Mouse (Mus musculus): ENCODE measurements around the gene Pgs1.

The Pgs1 gene

DNA sequence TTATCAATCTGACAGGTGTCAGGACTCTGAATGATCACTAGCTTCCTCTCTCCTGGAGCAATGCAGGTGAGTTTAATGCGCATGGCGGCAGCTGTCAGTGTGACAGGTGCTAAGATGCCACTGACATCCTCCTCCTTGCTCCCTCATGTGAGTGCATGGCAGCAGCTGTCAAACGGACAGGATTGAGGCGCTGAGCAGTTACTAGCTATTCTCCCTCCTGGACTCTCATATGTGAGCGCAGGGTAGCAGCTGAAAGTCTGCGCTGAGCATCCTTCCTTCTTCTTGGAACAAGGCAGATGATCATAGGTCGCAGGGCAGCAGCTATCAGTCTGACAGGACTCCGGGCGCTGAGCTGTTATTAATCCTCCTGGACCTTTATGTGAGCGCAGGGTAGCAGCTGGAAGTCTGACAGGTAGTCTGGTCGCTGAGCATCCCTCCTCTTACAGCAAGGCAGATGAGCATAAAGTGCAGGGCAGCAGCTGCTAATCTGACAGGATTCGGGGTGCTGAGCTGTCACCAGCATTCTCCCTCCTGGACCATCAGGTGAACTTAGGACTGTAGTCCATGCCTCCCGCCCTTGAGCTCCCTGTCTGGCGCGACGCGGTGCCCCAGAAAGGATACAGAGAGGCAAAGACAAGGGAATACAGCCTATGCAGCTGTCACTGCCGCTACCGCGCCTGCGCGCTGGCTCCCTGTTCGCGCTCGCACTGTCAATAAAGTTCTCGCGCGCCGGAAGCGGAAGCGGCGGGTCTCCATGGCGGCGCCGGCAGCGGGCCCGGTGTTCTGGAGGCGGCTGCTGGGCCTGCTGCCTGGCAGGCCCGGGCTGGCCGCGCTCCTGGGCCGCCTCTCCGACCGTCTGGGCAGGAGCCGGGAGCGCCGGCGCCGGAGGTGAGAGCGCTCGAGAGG, at the start of gene Pgs1:
Pgs1 (plus strand) TSS at position 167 of the 906 bp plus-strand sequence.
- DNase-seq (ENCODE audit: inconsistent age in 2 of 2, low spot score in 1 of 2), result peak; percentile 93 to 97

DNA sequence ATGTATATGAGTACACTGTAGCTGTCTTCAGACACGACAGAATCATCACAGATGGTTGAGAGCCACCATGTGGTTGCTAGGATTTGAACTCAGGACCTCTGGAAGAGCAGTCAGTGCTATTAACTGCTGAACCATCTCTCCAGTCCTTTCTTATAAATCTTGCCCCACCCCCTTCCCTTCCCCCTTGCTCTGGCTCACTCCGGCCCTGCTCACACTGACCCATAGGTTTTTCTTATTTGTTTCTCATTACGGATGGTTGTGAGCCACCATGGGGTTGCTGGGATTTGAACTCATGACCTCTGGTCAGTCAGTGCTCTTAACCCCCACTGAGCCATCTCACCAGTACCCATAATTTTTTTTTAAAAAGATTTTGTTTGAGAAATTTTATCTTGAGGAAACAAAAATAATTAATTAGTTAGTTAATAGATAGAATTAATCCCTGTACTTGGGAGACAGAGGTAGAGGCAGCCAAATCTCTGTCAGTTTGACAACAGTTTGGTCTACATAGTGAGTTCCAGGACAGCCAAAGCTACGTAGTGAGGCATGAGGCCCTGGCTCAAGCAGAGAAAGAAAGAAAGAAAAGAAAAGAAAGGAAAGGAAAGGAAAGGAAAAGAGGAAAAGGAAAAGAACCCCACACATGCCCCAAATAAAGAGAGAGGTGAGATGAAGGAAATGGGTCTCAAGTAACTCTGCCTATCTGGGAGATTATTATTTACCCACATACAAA, 46.9 kb upstream of the Pgs1 start:
- DNase-seq (ENCODE audit: inconsistent age in 2 of 2, low spot score in 1 of 2), result no peak

- DNase-seq (ENCODE audit: inconsistent age in 2 of 2, low spot score in 1 of 2), result peak in 1 of 2 experiments; percentile 76
Measured at GRCm38 (mm10) chr11:117939741-117940285, 46.3 kb upstream of the Pgs1 start.

DNA sequence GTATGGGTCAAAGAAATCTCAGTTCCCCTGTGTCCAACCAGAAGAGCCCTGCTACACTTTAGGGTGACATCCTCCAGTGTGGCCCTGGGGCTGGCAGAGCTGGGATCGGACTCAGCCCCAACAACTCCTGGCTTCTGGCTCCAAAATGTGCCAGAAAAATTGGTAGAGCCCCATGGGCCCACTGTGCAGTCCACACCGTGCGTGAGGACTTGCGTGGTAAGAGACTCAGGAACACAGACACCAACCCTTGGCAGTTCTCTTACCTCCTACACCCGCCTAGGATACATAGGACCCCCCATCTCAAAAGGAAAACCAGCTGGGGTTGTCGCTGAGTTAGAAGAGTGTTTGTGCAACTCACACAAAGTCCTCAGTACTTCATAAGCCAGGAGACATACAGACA, 45.2 kb upstream of the Pgs1 start:
- DNase-seq (ENCODE audit: inconsistent age in 2 of 2, low spot score in 1 of 2), result no peak

DNA sequence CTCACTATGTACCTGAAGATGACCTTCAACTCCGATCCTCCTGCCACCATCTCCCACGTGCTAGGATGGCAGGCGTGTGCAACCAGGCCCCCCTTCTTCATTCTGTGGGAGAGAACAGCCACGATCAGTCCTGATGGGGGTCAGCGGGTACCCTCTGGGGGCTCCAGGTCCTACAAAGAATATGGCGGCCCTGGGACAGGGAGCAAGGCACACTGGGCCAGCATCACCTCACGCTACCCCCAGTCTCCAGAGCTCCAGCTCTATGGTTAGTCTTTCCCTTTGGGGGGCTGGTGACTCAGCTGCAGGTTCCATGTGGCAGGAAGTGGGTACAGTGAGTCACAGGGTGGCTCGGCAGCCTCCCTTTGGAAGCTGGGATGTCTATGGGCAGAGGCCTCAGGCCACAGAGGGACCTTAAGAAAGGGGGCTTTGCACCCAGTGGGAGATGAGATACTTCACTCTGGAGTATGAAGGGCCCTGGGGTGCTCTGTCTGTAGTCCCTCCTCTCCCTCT, 44.7 kb upstream of the Pgs1 start:
- DNase-seq (ENCODE audit: inconsistent age in 2 of 2, low spot score in 1 of 2), result no peak

- DNase-seq (ENCODE audit: inconsistent age in 2 of 2, low spot score in 1 of 2), result no peak
Measured at GRCm38 (mm10) chr11:117941848-117942247, 44.2 kb upstream of the Pgs1 start.

DNA sequence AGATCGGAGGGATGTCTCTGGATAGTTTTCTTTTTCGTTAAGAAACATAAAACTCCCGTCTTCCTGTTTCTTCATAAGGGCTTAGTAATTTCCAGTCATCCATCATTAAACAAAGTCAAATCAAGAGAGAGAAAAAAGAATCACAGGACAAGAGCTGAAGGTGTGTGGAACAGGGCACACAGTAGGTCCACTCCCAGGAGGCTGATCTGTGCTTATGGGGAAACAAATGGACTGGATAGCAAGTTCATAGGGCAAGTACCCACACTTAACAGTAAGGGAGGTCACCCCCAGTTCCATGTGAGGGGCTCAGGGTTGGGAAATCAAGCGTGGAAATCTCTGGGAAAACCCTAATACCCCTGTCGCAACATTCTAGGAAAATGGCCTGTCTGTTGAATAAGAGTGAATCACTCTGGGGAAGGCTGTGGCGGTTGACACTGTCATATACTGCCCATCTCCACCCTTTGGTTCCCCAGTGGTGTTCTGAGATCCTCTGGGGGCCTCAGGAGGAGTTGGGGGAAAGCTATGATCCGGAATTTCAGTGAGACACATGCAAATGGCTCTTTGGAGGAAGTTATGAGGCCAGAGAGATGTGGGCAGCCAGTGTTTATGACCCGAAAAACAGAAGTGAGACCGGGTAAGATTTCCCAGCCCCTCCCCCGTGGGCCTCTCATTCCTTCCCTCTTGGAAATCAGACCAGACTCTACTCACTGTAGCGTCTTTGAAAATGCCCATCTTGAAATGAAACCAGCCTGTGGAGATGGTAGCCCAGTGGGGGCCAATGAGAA, 39.7 kb upstream of the Pgs1 start:
- DNase-seq (ENCODE audit: inconsistent age in 2 of 2, low spot score in 1 of 2), result peak in 1 of 2 experiments; percentile 59

GRCm38 (mm10) chr11:117946996-117947419, 39.1 kb upstream of the Pgs1 start:
- peak in 1 of 2 experiments; percentile 42 for DNase-seq (ENCODE audit: inconsistent age in 2 of 2, low spot score in 1 of 2)

- peak; percentile 67 to 83 for DNase-seq (ENCODE audit: inconsistent age in 2 of 2, low spot score in 1 of 2)
Measured at GRCm38 (mm10) chr11:117949392-117950091, 36.5 kb upstream of the Pgs1 start.

GRCm38 (mm10) chr11:117951391-117951790, 34.7 kb upstream of the Pgs1 start:
- DNase-seq (ENCODE audit: inconsistent age in 2 of 2, low spot score in 1 of 2), result no peak

DNA sequence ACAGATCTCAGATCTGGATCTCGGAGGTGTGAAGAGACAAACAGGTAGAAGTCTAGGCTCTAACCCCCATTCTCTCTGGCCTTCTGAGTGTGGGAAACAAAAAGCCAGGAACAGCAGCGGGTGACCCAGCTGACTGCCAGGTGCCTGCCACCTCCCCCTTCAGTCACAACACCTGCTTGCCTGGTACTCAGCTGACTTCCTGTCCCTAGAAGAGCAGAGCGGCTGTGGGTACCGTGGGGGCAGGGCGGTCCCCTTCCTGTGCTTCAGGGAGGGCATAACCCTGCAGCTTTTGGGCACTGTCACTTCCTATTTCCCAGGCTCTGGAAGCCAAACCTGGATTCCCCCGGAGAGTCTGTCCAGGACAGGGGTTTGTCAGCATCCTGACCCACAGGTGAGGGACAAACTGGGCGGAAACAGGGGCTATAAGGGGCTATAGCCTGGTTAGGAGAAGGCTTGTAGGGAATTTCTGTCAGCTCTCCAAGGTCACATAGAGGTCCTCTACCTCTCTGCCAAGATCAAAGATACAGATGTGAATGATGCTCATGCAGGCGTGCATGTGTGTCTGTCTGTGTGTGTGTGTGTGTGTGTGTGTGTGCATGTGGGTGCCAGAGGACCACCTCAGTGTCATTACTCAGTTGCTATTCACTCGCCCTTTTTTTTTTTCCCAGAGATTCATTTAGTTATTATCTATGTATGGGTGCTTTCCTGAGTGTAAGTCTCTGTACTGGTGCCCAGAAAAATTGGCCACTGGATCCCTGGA, 33.7 kb upstream of the Pgs1 start:
- peak; percentile 4 to 47 for DNase-seq (ENCODE audit: inconsistent age in 2 of 2, low spot score in 1 of 2)

GRCm38 (mm10) chr11:117954094-117954493, 32.0 kb upstream of the Pgs1 start:
- DNase-seq (ENCODE audit: inconsistent age in 2 of 2, low spot score in 1 of 2), result peak; percentile 46 to 70

GRCm38 (mm10) chr11:117954819-117955218, 31.3 kb upstream of the Pgs1 start:
- peak in 1 of 2 experiments; percentile 52 for DNase-seq (ENCODE audit: inconsistent age in 2 of 2, low spot score in 1 of 2)

DNA sequence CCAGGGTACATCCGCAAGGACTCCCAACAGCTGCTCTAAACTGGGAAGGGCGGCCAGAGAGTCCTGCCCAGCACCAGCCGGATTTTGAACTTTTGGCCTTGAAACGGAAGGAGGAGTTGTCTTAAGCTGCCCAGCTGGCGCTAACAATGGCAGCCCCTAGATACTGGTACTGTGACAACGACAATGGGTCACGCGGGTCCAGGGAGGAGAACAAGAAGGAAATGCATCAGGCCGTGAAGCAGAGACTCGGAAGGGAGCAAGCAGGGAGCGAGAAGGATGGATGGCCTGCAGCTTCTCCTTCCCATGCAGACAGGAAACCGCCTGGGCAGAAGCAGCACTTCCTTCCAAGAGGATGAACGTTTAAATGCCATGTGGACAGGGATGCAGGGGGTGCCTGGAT, 30.5 kb upstream of the Pgs1 start:
- DNase-seq (ENCODE audit: inconsistent age in 2 of 2, low spot score in 1 of 2), result peak; percentile 54 to 68

GRCm38 (mm10) chr11:117958197-117958596, 27.9 kb upstream of the Pgs1 start:
- DNase-seq (ENCODE audit: inconsistent age in 2 of 2, low spot score in 1 of 2), result peak; percentile 70 to 92

DNA sequence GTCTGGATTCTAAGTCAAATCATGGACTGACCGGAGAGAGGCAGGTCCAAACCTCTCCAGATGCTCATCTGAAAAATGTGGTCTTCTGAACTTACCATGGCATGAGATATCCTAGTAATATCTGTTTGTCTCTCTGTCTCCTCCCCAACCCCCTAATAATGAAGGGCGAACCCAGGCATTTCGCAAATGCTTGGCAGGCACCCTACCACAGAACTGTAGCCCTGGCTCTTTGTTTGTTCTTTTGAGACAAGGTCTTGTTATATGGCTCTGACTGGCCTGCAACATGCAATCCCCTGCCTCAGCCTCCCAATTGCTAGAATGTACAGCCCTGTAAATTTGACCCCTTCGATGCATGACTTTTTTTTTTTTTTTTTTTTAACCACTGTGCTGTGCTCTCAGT, 26.9 kb upstream of the Pgs1 start:
- peak in 1 of 2 experiments; percentile 77 for DNase-seq (ENCODE audit: inconsistent age in 2 of 2, low spot score in 1 of 2)

DNA sequence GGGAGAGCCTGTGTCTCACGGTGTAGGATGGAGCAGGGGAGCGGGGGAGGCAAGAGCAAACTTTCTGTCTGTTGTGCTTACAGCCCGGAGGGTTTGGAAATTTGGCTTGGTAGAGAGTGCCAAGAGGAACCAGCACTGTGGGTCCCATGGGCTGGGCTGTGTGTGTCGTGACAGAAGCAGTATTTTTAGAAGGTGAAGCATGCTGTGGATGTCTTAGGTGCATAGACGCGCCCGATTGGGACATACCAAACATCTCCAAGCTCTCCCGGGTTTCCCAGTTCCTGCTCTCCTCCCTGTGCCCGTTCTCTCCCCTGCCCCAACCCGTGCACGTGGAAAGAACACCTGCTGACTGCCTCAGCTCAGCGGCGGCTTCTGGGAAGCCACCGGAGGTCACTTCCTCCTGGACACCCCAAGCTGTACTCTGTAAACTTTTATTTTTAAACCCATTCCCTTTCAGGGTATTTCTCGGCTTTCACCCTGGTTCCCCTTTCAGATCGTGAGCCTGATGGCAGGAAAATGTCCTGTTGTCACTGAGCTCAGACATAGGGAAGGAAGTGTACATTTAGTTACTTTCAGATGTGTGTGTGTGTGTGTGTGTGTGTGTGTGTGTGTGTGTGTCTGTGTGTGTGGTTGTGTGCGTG, 26.2 kb upstream of the Pgs1 start:
- DNase-seq (ENCODE audit: inconsistent age in 2 of 2, low spot score in 1 of 2), result peak in 1 of 2 experiments; percentile 67

GRCm38 (mm10) chr11:117960601-117961000, 25.5 kb upstream of the Pgs1 start:
- DNase-seq (ENCODE audit: inconsistent age in 2 of 2, low spot score in 1 of 2), result no peak

Data from adrenal gland, adult (tissue).